Mouse (Mus musculus) yolk sac, embryonic 10.5 days (tissue): ENCODE measurements around the gene Lrrc20.
"Not testable (repeated sequence)": the region's sequence is repeated elsewhere in the genome, so short reads cannot be mapped to it uniquely, and the experiment has no call there.

Source experiments
- DNase-seq: peaks from one replicate; pipeline ENCODE4 v3.0.0-alpha.2; 2017; ENCODE audit warnings: low spot score

The Lrrc20 gene

GRCm38 (mm10) chr10:61587241-61587849, 111.7 kb downstream of the Lrrc20 start:
- no peak for DNase-seq

DNA sequence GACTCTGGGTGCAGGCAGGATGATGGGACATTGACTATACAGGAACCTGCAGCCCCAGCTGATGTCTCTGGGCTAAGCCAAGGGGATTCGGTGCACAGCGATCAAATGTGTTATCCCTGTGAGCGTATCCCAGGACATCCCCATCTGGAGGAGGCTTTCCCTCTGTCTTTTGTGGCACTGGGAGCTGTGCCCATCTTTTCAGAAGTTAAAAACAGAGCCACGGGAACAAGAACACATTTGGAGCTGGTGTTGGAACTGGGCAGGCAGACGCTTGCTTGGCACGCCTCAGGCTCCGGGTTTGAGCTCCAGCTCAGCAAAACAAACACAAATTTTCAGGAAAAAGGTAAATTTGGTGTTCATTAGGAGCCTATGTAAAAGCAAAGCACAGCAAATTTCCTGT, 122.4 kb downstream of the Lrrc20 start:
- DNase-seq, result no peak

DNA sequence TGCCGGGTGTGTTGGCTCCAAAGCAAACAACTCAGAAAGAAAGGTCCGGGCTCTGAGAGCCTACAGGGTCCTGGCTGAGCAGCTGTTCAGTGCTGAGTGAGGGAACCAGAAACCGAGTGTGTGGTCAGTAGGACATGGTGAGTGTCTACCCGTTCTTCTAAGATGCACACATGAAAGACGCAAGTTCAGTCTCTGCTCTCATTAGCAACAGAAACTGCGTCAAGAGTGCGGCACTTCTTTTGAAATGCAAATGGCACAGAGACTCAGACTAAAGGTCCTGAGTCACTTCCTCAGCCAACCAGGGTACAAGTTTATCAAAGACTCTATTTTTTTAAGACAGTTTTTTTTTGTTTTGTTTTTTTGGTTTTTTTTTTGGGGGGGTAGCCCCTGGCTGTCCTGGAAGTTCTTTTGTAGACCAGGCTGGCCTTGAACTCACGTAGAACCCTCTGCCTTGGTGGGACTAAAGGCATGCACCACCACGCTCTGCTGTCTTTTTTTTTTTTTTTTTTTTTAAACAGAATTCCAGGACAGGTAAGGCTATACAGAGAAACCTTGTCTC, 124.0 kb downstream of the Lrrc20 start:
- no peak for DNase-seq

DNA sequence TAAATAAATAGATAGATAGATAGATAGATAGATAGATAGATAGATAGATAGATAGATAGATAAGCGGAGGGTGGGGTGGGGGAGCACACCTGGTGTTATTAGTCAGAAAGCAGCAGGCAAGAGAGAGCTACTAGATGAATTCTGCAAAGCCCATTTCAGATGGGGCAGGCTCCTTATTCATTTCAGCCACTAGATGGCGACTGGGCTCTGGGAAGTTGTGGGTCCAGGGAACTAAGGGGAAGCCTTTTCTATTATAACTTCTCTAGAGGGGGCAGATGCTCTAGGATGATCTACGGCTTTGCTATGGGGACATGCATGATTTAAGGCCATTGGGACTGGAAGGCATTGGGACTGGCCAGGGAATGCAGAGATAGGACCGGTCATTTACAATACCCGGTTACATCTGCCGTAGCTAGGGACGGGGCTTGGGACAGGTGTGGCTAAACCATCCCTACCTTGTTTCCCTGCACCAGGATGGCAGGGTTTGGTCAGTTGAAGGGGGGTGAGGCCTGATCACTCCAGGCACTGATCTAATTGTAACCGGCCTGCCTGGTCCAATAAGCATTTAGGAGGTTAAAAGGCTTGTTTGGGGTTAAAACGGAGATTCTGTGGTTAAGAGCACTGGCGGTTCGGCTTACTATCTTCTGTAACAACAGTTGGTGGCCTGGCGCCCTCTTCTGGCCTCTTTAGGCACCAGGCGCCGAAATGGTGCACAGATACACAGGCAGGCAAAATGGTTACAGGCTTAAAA, 126.9 kb downstream of the Lrrc20 start:
- peak; percentile 23 for DNase-seq

DNA sequence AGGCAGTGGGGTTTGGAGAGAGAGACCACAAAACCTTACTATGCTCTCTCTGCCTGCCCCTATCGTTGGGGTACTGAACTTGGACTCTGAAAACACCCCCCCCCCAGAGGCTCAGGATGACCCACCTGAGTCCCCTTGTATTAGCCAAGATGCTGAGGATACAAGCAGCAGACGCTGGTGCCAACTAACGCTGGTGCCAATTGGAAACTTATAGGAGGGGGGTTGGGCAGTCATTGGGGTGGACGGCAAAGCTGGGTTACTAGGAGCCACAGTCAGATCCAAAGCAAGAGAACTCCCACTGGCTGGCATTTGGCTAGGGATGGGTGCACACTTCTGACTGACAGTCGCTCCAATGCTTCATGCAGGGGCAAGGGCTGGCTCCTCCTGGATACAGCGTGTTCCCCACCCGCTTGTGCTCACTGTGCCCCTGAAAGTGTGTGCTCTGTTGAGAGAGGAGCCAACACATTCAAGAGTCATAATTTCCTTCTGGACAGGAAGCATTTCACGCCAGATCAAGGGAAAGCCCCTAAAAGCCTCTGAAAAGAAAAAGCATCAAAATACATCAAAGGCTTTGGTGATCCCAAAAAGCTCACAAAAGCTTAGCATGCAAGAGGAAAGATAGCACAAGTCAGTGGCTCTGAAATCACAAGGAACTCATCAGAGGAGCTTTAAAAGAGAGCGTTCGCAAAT, 128.9 kb downstream of the Lrrc20 start:
- no peak for DNase-seq

- DNase-seq, result not testable (repeated sequence)
These were observed 129.8 kb downstream of the Lrrc20 start for GRCm38 (mm10) chr10:61605381-61605780.

- peak; percentile 31 for DNase-seq
These were observed 130.2 kb downstream of the Lrrc20 start for GRCm38 (mm10) chr10:61605851-61606250.

GRCm38 (mm10) chr10:61608233-61608632, 132.6 kb downstream of the Lrrc20 start:
- no peak for DNase-seq

DNA sequence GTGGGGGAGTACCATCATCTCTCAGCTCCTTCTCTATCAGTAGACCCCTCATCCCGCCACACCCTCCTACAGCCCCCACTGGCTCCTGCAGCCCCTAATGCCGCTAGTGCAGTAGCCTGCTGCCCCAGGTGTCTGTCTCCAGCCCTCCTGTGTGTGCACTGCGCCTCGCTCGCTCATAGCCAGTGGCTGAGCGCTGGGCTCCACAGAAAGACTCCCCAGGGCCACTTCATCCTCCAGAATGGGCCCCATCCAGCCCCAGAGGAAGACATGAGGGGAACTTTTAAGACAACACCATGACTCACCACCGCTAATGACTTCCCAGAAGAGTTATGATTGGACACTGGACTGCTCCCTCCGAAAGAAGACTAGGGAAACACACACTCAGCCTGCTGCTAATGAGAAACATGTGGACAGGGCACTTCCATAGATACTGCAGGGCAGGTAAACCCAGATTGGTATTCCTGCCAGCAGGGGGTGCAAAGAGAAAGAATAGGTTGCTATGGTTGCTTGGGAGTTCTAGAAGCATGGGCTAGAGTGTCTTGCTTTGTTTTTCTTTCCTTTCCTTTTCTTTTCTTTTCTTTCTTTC, 135.1 kb downstream of the Lrrc20 start:
- DNase-seq, result no peak

GRCm38 (mm10) chr10:61614311-61614710, 138.7 kb downstream of the Lrrc20 start:
- no peak for DNase-seq

DNA sequence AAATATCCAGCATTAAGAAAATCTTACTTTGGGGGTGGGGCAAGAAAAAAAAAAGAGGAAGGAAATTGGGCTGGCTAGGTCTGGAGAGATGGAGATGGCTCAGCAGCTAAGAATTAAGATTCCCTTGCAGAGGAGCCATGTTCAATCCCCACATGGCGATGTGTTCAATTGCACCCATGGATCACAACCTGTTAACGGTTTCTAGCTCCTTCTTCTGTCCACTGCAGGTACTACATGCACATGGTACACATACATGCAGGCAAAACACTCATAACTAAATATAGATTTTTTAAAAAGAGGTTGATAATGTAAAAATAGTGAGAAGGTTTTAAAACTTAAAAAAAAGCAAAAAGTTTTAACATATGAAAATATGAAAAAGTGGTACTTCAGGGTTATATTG, 142.9 kb downstream of the Lrrc20 start:
- DNase-seq, result no peak

DNA sequence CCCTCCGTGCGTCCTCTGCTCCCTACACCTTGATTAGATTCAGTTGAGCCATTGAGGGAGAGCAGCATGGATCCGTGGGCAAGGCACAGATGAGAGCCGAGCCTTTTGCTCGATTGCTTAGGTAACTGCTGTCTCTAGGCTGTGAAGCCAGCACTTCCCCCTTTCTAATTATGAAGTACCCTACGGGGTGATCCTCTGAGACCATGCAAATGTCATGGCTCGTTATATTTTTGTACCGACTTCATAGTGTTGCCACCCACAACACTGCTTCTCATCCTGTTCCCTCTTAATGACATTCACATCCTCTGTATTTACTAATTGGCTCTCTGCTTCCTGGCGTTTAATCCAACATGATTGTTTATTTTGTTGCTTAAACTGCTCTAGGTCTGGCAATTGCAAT, 146.1 kb downstream of the Lrrc20 start:
- DNase-seq, result no peak

DNA sequence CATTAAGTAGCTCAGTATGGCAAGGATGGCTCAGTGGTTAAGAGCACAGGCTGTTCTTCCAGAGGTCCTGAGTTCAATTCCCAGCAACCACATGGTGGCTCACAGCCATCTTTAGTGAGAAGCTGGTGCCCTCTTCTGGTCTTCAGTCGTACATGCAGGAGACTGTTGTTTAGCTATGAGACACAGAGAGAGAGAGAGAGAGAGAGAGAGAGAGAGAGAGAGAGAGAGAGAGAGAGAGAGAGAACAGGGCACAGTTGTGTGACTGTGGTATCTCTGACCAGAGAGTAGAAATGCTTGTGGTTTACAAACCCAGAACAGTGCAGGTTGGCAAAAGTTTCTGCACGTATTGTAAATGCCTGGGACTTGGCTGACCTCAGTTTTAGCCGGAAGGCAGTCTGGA, 148.3 kb downstream of the Lrrc20 start:
- DNase-seq, result not testable (repeated sequence)

DNA sequence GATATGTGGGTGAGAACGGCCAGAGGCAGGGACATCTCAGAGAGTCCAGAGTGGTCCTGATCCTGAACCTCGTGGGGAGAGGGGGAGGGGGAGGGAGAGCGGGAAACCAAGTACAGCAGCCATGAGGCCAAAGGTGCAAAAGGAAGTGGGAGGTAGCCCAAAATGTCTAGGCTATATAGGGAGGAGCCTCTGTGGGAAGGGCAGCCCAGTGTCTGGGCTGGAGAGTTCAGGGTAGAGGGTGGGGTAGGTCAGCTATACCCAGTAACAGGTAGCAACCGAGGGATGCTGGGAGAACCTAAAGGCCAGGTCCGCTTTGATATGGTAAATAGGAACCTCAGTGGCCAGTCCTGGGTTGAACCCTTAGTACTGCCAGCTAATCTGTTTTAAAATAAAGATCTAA, 149.2 kb downstream of the Lrrc20 start:
- DNase-seq, result no peak

DNA sequence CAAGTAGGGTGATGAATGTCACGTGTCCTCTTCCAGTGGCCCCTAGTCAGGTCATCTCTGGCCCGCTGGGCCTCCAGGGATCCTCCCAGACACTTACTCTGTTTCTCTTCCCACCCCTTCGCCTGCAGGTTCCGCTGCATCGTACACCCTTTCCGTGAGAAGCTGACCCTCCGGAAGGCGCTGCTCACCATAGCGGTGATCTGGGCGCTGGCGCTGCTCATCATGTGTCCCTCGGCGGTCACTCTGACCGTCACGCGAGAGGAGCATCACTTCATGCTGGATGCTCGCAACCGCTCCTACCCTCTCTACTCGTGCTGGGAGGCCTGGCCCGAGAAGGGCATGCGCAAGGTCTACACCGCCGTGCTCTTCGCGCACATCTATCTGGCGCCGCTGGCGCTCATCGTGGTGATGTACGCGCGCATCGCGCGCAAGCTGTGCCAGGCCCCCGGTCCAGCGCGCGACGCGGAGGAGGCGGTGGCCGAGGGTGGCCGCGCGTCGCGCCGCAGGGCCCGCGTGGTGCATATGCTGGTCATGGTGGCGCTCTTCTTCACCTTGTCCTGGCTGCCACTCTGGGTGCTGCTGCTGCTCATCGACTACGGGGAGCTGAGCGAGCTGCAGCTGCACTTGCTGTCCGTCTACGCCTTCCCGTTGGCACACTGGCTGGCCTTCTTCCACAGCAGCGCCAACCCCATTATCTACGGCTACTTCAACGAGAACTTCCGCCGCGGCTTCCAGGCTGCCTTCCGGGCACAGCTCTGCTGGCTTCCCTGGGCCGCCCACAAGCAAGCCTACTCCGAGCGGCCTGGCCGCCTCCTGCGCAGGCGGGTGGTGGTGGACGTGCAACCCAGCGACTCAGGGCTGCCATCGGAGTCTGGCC, 150.0 kb downstream of the Lrrc20 start:
- DNase-seq, result no peak

GRCm38 (mm10) chr10:61626551-61626950, 150.9 kb downstream of the Lrrc20 start:
- DNase-seq, result no peak

GRCm38 (mm10) chr10:61627195-61627937, 151.8 kb downstream of the Lrrc20 start:
- peak; percentile 27 for DNase-seq

GRCm38 (mm10) chr10:61627938-61628250, 152.3 kb downstream of the Lrrc20 start:
- no peak for DNase-seq
